Mouse (Mus musculus): ENCODE data around the gene Higd2a.

- TF ChIP-seq CTCF (conservative IDR thresholded peaks at IDR 0.05; ENCODE audit: low read length) (no peak), NANOG (IDR thresholded peaks at IDR 0.05; ENCODE audit: borderline replicate concordance, low read length) (no peak), POU5F1 (IDR thresholded peaks at IDR 0.05; ENCODE audit: borderline replicate concordance, low read length) (no peak)
These were observed 26.3 kb downstream of the Higd2a start for GRCm38 (mm10) chr13:54616307-54616706.

Data from E14TG2a.4 (cell line).